Mouse (Mus musculus) forebrain, embryonic 16.5 days (tissue): ENCODE measurements at regions not wholly inside any gene's neighbourhood (a gene's known extent, or its start where the extent isn't known, plus 50 kb on each side); places are given as distances from the start of the nearest gene placed in this dataset.

Source experiments
- ATAC-seq: fragments of 200-750 bp; cut with Nextera tagmentation; 2 replicates; pipeline ENCODE4 v1.8.0; 2017; ENCODE audit warnings: mild to moderate bottlenecking, moderate library complexity
- H3K27ac ChIP-seq: fragments of 300-500 bp; sonication (generic); 2 replicates; pipeline ENCODE4 v1.5.1; 2014; ENCODE audit warnings: low read length, control low read depth
- H3K27me3 ChIP-seq: fragments of 300-500 bp; sonication (generic); replicated peaks from 2 replicates; pipeline ENCODE4 v1.6.1; 2014; ENCODE audit warnings: low read length; ENCODE audit not compliant: control insufficient read depth, insufficient read depth
- H3K36me3 ChIP-seq: fragments of 300-500 bp; sonication (generic); 2 replicates; pipeline ENCODE4 v1.6.1; 2014; ENCODE audit not compliant: control insufficient read depth, insufficient read depth
- H3K4me1 ChIP-seq: fragments of 300-500 bp; sonication (generic); replicated peaks from 2 replicates; pipeline ENCODE4 v1.6.1; 2014; ENCODE audit warnings: low read length; ENCODE audit not compliant: control insufficient read depth, insufficient read depth
- H3K4me2 ChIP-seq: fragments of 300-500 bp; sonication (generic); 2 replicates; pipeline ENCODE4 v1.6.1; 2014; ENCODE audit warnings: mild to moderate bottlenecking, low read length, control low read depth
- H3K4me3 ChIP-seq: fragments of 300-500 bp; sonication (generic); replicated peaks from 2 replicates; pipeline ENCODE4 v1.5.1; 2014; ENCODE audit warnings: mild to moderate bottlenecking, low read length, control low read depth
- H3K9ac ChIP-seq: fragments of 300-500 bp; sonication (generic); replicated peaks from 2 replicates; pipeline ENCODE4 v1.6.1; 2014; ENCODE audit warnings: low read depth, low read length, control low read depth
- H3K9me3 ChIP-seq: fragments of 300-500 bp; sonication (generic); 2 replicates; pipeline ENCODE4 v1.6.1; 2016; ENCODE audit warnings: low read length; ENCODE audit not compliant: control insufficient read depth
- WGBS: fragments of 180-500 bp; shearing (Covaris S2); extraction: QIAGEN DNeasy Blood & Tissue Kit; methylation state at CpG from one replicate; pipeline ENCODE4 v1.1.7; 2014; 5-methylcytosine and 5-hydroxymethylcytosine counted together

DNA sequence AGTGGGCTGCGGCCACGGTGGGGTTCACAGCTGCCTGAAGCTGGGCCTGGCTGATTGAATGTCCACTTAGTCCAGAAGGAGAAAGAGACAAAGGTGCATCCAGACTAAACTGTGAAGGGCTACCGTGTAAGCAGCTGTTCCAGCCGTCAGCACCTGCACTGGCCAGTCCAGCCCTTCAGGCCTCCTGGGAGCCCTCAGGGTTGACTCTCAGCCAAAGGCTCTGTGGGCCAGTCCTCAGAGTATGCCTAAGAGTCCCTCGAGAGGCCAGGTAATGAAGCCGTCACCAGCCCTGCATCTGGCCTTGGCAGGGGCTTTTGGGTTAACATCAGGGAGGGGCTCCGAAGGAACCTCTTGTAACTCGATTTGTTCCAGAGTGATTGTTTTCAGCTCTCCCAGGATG is 187.4 kb downstream of the Gpd2 start:
- H3K4me2 ChIP-seq = no peak overlapping the region
- no peaks in the 10 kb centered on the region for H3K27me3 ChIP-seq
- no peak overlapping the region for H3K4me3 ChIP-seq
- H3K36me3 ChIP-seq = no peaks in the 10 kb centered on the region
- no peaks in the 10 kb centered on the region for H3K4me1 ChIP-seq
- H3K27ac ChIP-seq = no peak overlapping the region
- H3K9me3 ChIP-seq = no peaks in the 10 kb centered on the region
- 91% methylated on average over 8 of the region's 8 CpGs for WGBS
- no peak overlapping the region for H3K9ac ChIP-seq
- ATAC-seq = no peak

DNA sequence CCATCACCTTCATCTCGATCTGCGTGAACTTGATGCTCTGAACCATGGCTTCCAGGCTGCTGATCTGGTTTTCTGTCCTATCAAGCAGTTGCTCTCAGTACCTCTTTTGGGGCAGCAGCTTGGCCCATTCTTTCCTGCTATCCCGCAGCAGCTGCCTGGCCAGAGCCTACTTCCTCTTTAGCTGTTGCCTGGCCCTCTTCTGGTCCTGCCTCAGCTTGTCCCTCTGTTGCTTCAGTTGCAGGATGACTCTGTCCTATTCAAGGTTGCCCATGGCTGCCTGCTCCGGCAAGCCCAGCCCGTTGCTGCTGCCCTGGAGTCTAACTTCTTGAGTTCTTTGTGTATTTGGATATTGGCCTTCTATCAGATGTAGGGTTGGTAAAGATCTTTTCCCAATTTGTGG is 188.0 kb downstream of the Gpd2 start:
- ATAC-seq = no peak
- H3K4me2 ChIP-seq = no peak overlapping the region
- no peak overlapping the region for H3K4me3 ChIP-seq
- H3K27me3 ChIP-seq = no peaks in the 10 kb centered on the region
- 97% methylated on average over 5 of the region's 5 CpGs for WGBS
- H3K27ac ChIP-seq = no peak overlapping the region
- H3K9me3 ChIP-seq = no peaks in the 10 kb centered on the region
- H3K36me3 ChIP-seq = no peaks in the 10 kb centered on the region
- no peak overlapping the region for H3K9ac ChIP-seq
- no peaks in the 10 kb centered on the region for H3K4me1 ChIP-seq

DNA sequence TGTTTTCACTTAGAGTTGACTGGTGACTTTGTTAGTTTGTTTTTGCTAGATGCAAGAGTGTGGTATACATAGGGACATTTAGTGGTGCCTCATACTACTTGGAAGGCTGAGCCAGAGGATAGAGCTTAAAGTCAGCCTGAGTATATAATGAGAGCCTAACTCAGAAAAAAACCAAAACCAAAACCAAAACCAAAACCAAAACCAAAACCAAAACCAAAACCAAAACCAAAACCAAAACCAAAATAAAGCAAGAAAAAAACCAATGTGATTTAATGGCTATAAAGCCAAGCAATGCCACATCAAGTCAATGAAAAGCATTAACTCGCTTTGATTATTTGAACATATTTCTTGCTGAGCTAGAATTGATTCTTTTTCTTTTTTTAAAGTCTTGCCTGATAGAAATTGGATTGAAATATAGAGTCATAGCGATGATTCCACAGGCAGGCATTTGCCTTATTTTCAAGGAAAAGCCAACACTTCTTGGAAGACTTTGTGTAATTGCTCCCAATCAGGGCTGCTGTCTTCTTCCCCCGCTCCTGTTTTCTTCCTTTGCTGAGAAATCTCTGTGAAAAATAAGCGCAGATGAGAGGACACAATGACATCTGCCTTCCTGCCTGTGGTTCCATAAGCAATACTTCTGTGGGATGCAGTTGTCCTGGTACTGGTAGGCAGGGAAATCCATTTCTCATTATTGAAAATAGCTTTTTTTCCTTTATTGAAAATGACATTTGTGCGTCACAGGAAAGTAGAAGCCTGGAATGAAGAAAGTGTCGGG is 213.7 kb downstream of the Gpd2 start:
- no peak overlapping the region for H3K27ac ChIP-seq
- H3K4me3 ChIP-seq = no peak overlapping the region
- no peaks in the 10 kb centered on the region for H3K27me3 ChIP-seq
- no peak overlapping the region for H3K4me2 ChIP-seq
- H3K4me1 ChIP-seq = no peaks in the 10 kb centered on the region
- H3K9ac ChIP-seq = no peak overlapping the region
- WGBS = 85% methylated on average over 6 of the region's 6 CpGs
- H3K9me3 ChIP-seq = no peaks in the 10 kb centered on the region
- H3K36me3 ChIP-seq = no peaks in the 10 kb centered on the region
- no peak for ATAC-seq

- Histone ChIP-seq H3K9me3 (no peaks in the 10 kb centered on the region), H3K4me1 (no peaks in the 10 kb centered on the region), H3K27ac (no peak overlapping the region), H3K4me3 (no peak overlapping the region), H3K9ac (no peak overlapping the region), H3K4me2 (no peak overlapping the region), H3K36me3 (no peaks in the 10 kb centered on the region), H3K27me3 (no peaks in the 10 kb centered on the region)
- 92% methylated on average over 5 of the region's 5 CpGs for WGBS
- ATAC-seq = no peak
Observed at GRCm38 (mm10) chr2:57453896-57454679, 216.7 kb downstream of the Gpd2 start.

GRCm38 (mm10) chr2:57459901-57460300 is 222.5 kb downstream of the Gpd2 start:
- Histone ChIP-seq H3K36me3 (no peaks in the 10 kb centered on the region), H3K4me1 (no peaks in the 10 kb centered on the region), H3K9ac (no peak overlapping the region), H3K27ac (no peak overlapping the region), H3K4me3 (no peak overlapping the region), H3K9me3 (no peaks in the 10 kb centered on the region), H3K4me2 (no peak overlapping the region), H3K27me3 (no peaks in the 10 kb centered on the region)
- ATAC-seq = peak; percentile 63; the same call in 1 of the 2 replicates
- WGBS = 61% methylated on average over 2 of the region's 2 CpGs

GRCm38 (mm10) chr2:57473873-57474272 is 236.4 kb downstream of the Gpd2 start:
- Histone ChIP-seq H3K4me2 (no peak overlapping the region), H3K27me3 (no peaks in the 10 kb centered on the region), H3K4me3 (no peak overlapping the region), H3K9me3 (no peaks in the 10 kb centered on the region), H3K4me1 (no peaks in the 10 kb centered on the region), H3K27ac (no peak overlapping the region), H3K9ac (no peak overlapping the region), H3K36me3 (no peaks in the 10 kb centered on the region)
- no peak for ATAC-seq
- 93% methylated on average over 3 of the region's 3 CpGs for WGBS

- Histone ChIP-seq H3K4me3 (no peak overlapping the region), H3K4me1 (no peaks in the 10 kb centered on the region), H3K27me3 (no peaks in the 10 kb centered on the region), H3K36me3 (no peaks in the 10 kb centered on the region), H3K9ac (no peak overlapping the region), H3K27ac (no peak overlapping the region), H3K9me3 (no peaks in the 10 kb centered on the region), H3K4me2 (no peak overlapping the region)
- 90% methylated on average over 4 of the region's 4 CpGs for WGBS
- no peak for ATAC-seq
Observed at GRCm38 (mm10) chr2:57492116-57492515, 254.7 kb downstream of the Gpd2 start.

- H3K9ac ChIP-seq = no peak overlapping the region
- no peak overlapping the region for H3K27ac ChIP-seq
- no peaks in the 10 kb centered on the region for H3K36me3 ChIP-seq
- H3K9me3 ChIP-seq = no peaks in the 10 kb centered on the region
- 19% methylated on average over 6 of the region's 6 CpGs for WGBS
- H3K27me3 ChIP-seq = no peaks in the 10 kb centered on the region
- ATAC-seq = no peak
- H3K4me3 ChIP-seq = no peak overlapping the region
- H3K4me2 ChIP-seq = no peak overlapping the region
- no peaks in the 10 kb centered on the region for H3K4me1 ChIP-seq
Observed at GRCm38 (mm10) chr2:57492914-57493621, 255.6 kb downstream of the Gpd2 start.

GRCm38 (mm10) chr2:57496315-57496954 is 259.0 kb downstream of the Gpd2 start:
- 83% methylated on average over 2 of the region's 2 CpGs for WGBS
- H3K9ac ChIP-seq = no peak overlapping the region

More at GRCm38 (mm10) chr2:57496315-57496954, 259.0 kb downstream of the Gpd2 start:
- Histone ChIP-seq H3K27ac (no peak overlapping the region), H3K27me3 (no peaks in the 10 kb centered on the region), H3K9me3 (no peaks in the 10 kb centered on the region), H3K4me3 (no peak overlapping the region), H3K4me2 (no peak overlapping the region), H3K36me3 (no peaks in the 10 kb centered on the region), H3K4me1 (no peaks in the 10 kb centered on the region)
- no peak for ATAC-seq
